9 mouse cellular contexts compared by ENCODE assay signal in the genomic region with DNA sequence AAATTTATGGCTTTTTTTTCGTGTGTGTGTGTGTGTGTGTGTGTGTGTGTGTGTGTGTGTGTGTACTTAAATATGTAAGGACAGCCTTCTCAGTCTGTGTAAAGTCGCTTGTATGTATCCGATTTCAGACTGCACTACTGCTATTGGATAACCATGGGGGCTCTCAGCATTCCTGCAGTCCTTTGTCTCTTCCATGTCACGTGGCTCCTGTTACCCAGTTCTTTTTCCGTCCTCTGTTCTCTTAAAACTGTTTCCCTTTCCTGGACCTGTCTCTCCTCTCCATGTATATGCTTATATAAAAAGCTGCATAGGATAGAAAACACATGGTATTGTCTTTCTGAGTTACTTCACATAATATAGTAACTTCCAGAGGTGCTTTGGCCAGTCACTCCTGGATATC. TPM values are rescaled to one million over a fixed set of nuclear protein-coding genes. Genes with fewer than 3 reads are reported as not detected.
DNase-seq lines count a peak whose midpoint lies in the region; ATAC-seq lines count a peak whose summit lies in the region.
"Had no signal": no experiment of that assay in that cellular context is flagged by ENCODE, and none has a peak within 500 bp of the region (broad histone marks: within the 10 kb centered on the region; RNA-seq: fewer than 3 reads in every experiment).

No protein-coding gene starts in this region.

- DNase-seq in kidney, postnatal 4 days = peak; percentile 8 to 12
- no peak for DNase-seq in kidney, adult 8-10 months
- DNase-seq in limb, embryonic 10.5 days (ENCODE audit: low spot score) = peak; percentile 43
- DNase-seq in retina, embryonic 14.5 days (ENCODE audit: low spot score) = peak; percentile 47
- no peak for DNase-seq in thymus, postnatal 36 days
- DNase-seq in gastrocnemius, postnatal 25 days = no peak
- no peak for DNase-seq in adipocyte (ENCODE audit: low spot score)
- DNase-seq: kidney, adult 18-20 months had no signal

- WGBS in embryonic facial prominence, embryonic 15.5 days = 9% methylated on average over 5 of the region's 5 CpGs
- 7% methylated on average over 5 of the region's 5 CpGs for WGBS in limb, embryonic 10.5 days

- H3K4me3 ChIP-seq in embryonic facial prominence, embryonic 15.5 days (replicated peaks) = no peak overlapping the region
- H3K4me3 ChIP-seq in limb, embryonic 10.5 days = no peak overlapping the region

- no peak for ATAC-seq in embryonic facial prominence, embryonic 15.5 days (ENCODE audit: insufficient number of reproducible peaks, low FRiP score, low TSS enrichment, low read depth)

- 0 out of 2 replicates have a peak, but pooled peaks cover 7% of the 10 kb centered on the region for H3K4me1 ChIP-seq in embryonic facial prominence, embryonic 15.5 days
- H3K4me1 ChIP-seq in limb, embryonic 10.5 days = peaks cover 15% of the 10 kb centered on the region; the same call in 1 of the 2 replicates

- H3K9ac ChIP-seq in embryonic facial prominence, embryonic 15.5 days = no peak overlapping the region

- H3K27ac ChIP-seq in embryonic facial prominence, embryonic 15.5 days (replicated peaks) = peak overlapping the region; percentile 91
- H3K27ac ChIP-seq in limb, embryonic 10.5 days = peak overlapping the region; percentile 88

- no peaks in the 10 kb centered on the region for H3K36me3 ChIP-seq in embryonic facial prominence, embryonic 15.5 days
- peaks cover 15% of the 10 kb centered on the region for H3K36me3 ChIP-seq in limb, embryonic 10.5 days

- no peaks in the 10 kb centered on the region for H3K27me3 ChIP-seq in embryonic facial prominence, embryonic 15.5 days
- peaks cover 51% of the 10 kb centered on the region for H3K27me3 ChIP-seq in limb, embryonic 10.5 days (ENCODE audit: low read depth, poor library complexity, severe bottlenecking)

- no peaks in the 10 kb centered on the region for H3K9me3 ChIP-seq in embryonic facial prominence, embryonic 15.5 days (replicated peaks)
- H3K9me3 ChIP-seq in limb, embryonic 10.5 days (replicated peaks) = no peaks in the 10 kb centered on the region

- peak overlapping the region; percentile 41 for H3K4me2 ChIP-seq in embryonic facial prominence, embryonic 15.5 days (replicated peaks)

RNA-seq across cellular contexts. Expression of a gene that starts 1.2 kb away (rescaled TPM):
- polyA plus RNA-seq in embryonic facial prominence, embryonic 15.5 days (2015; fragmentation: Nextera tagmentation; extraction: Ambion mirVana) = 281 and 326 TPM in 2 replicates
- polyA plus RNA-seq in limb, embryonic 10.5 days (2016; fragmentation: Nextera tagmentation; extraction: Ambion mirVana) = 468 and 544 TPM in 2 replicates
- 1,000 to 10,000 TPM; 1,203 to 1,320 TPM for total RNA-seq in gastrocnemius, postnatal 25 days (2021)

RNA-seq across cellular contexts. Expression of a gene that starts 35.3 kb away (rescaled TPM):
- polyA plus RNA-seq in embryonic facial prominence, embryonic 15.5 days (2015; fragmentation: Nextera tagmentation; extraction: Ambion mirVana) = 9.2 and 9.5 TPM in 2 replicates
- 6.1 and 7.6 TPM in 2 replicates for polyA plus RNA-seq in limb, embryonic 10.5 days (2016; fragmentation: Nextera tagmentation; extraction: Ambion mirVana)
- 1 to 10 TPM; 4.4 to 5.4 TPM for total RNA-seq in gastrocnemius, postnatal 25 days (2021)

RNA-seq across cellular contexts. Expression of a gene that starts 42.7 kb away (rescaled TPM):
- 1.00 and 1.3 TPM in 2 replicates for polyA plus RNA-seq in embryonic facial prominence, embryonic 15.5 days (2015; fragmentation: Nextera tagmentation; extraction: Ambion mirVana)
- 0.04 and 0.06 TPM in 2 replicates for polyA plus RNA-seq in limb, embryonic 10.5 days (2016; fragmentation: Nextera tagmentation; extraction: Ambion mirVana)
- under 1 TPM; 0.21 to 0.31 TPM for total RNA-seq in gastrocnemius, postnatal 25 days (2021)

Comparison
In these comparisons a context has a peak if more than half of its experiments do, and no peak if none do; other contexts are left out.
1. DNase-seq: peak in kidney, postnatal 4 days (2 of 2), limb, embryonic 10.5 days (single experiment) and retina, embryonic 14.5 days (single experiment); none in kidney, adult 8-10 months (0 of 2), thymus, postnatal 36 days (0 of 2), gastrocnemius, postnatal 25 days (single experiment) and adipocyte (single experiment).